Mouse (Mus musculus) MEL (cell line): ENCODE measurements around the gene Cenpn.

Source experiments
- BHLHE40 ChIP-seq: IDR thresholded peaks from 2 replicates; pipeline ENCODE4 v1.6.1; 2012; ENCODE audit warnings: low read depth, mild to moderate bottlenecking, inconsistent platforms, low read length, improper control_type of control experiment, borderline replicate concordance
- CTCF ChIP-seq, 3 experiments: IDR thresholded peaks in 2 of 3; conservative IDR thresholded peaks in 1 of 3; 2 replicates each; pipeline ENCODE4 v1.5.1; 2011 to 2012; ENCODE audit warnings: low read length in 3 of 3, low read depth in 2 of 3, mild to moderate bottlenecking in 2 of 3, improper control_type of control experiment in 1 of 3, inconsistent platforms in 1 of 3, mixed read lengths in 1 of 3, moderate library complexity in 1 of 3; ENCODE audit not compliant: control insufficient read depth in 1 of 3, insufficient read depth in 1 of 3, poor library complexity in 1 of 3, severe bottlenecking in 1 of 3
- EP300 ChIP-seq, 2 experiments: IDR thresholded peaks; 2 replicates each; pipeline ENCODE4 v1.6.1; 2011; ENCODE audit warnings: improper control_type of control experiment in 2 of 2, low read length in 2 of 2, low read depth in 1 of 2, mild to moderate bottlenecking in 1 of 2
- GATA1 ChIP-seq: IDR thresholded peaks from 2 replicates; pipeline ENCODE4 v1.6.1; 2011; ENCODE audit warnings: low read depth, low read length, improper control_type of control experiment
- MAX ChIP-seq: IDR thresholded peaks from 2 replicates; pipeline ENCODE4 v1.6.1; 2011; ENCODE audit warnings: low read length, improper control_type of control experiment
- POLR2A ChIP-seq, 2 experiments: IDR thresholded peaks; 2 replicates each; pipeline ENCODE4 v1.6.1; 2011 to 2012; ENCODE audit warnings: low read length in 2 of 2, mild to moderate bottlenecking in 2 of 2, control low read depth in 1 of 2, improper control_type of control experiment in 1 of 2, low read depth in 1 of 2, moderate library complexity in 1 of 2; ENCODE audit not compliant: control insufficient read depth in 1 of 2, insufficient read depth in 1 of 2, poor library complexity in 1 of 2
- TCF12 ChIP-seq: IDR thresholded peaks from 2 replicates; pipeline ENCODE4 v1.6.1; 2014; ENCODE audit warnings: low read depth, mild to moderate bottlenecking, inconsistent platforms, low read length, improper control_type of control experiment, moderate library complexity
- UBTF ChIP-seq: IDR thresholded peaks from 2 replicates; pipeline ENCODE4 v1.6.1; 2012; ENCODE audit warnings: low read depth, mild to moderate bottlenecking, inconsistent platforms, low read length, improper control_type of control experiment, moderate library complexity, borderline replicate concordance; ENCODE audit not compliant: insufficient read depth

- no peak for TF ChIP-seq UBTF
- TF ChIP-seq CTCF (IDR thresholded peaks at IDR 0.05 in 2 of 3, conservative IDR thresholded peaks at IDR 0.05 in 1 of 3; ENCODE audit: control insufficient read depth in 1 of 3, insufficient read depth in 1 of 3, low read depth in 2 of 3, low read length in 3 of 3, poor library complexity in 1 of 3, severe bottlenecking in 1 of 3): no peak
- TF ChIP-seq POLR2A (IDR thresholded peaks at IDR 0.05; ENCODE audit: control insufficient read depth in 1 of 2, insufficient read depth in 1 of 2, low read depth in 1 of 2, low read length in 2 of 2, poor library complexity in 1 of 2): no peak
- no peak for TF ChIP-seq TCF12
- TF ChIP-seq GATA1: no peak
- TF ChIP-seq EP300 (IDR thresholded peaks at IDR 0.05; ENCODE audit: low read depth in 1 of 2, low read length in 2 of 2): no peak
- no peak for TF ChIP-seq BHLHE40
- no peak for TF ChIP-seq MAX
These were observed 30.1 kb upstream of the Cenpn start for GRCm38 (mm10) chr8:116891446-116891845.
